Mouse (Mus musculus) stomach, embryonic 16.5 days (tissue): ENCODE data around the gene Fam45a. TPM values are rescaled to one million over a fixed set of nuclear protein-coding genes. Genes with fewer than 3 reads are reported as not detected.
A peak's percentile ranks its signal among the peaks of the same experiment; 100 is the strongest.

ENCODE experiments used
- ATAC-seq: fragments of 200-750 bp; cut with Nextera tagmentation; 2 replicates; pipeline ENCODE4 v1.8.0; 2017; ENCODE audit warnings: moderate number of reproducible peaks, moderate TSS enrichment; ENCODE audit not compliant: insufficient read depth, low FRiP score
- H3K27ac ChIP-seq: fragments of 300-500 bp; sonication (generic); 2 replicates; pipeline ENCODE4 v1.5.1; 2014; ENCODE audit warnings: low read length
- H3K27me3 ChIP-seq: fragments of 300-500 bp; sonication (generic); 2 replicates; pipeline ENCODE4 v1.6.1; 2014; ENCODE audit warnings: low read length, control low read depth, mixed read lengths; ENCODE audit not compliant: control insufficient read depth, insufficient read depth
- H3K36me3 ChIP-seq: fragments of 300-500 bp; sonication (generic); 2 replicates; pipeline ENCODE4 v1.6.1; 2014; ENCODE audit warnings: low read length; ENCODE audit not compliant: control insufficient read depth, insufficient read depth
- H3K4me1 ChIP-seq: fragments of 300-500 bp; sonication (generic); 2 replicates; pipeline ENCODE4 v1.6.1; 2014; ENCODE audit warnings: low read length, control low read depth, mixed read lengths; ENCODE audit not compliant: control insufficient read depth, insufficient read depth
- H3K4me2 ChIP-seq: fragments of 300-500 bp; sonication (generic); 2 replicates; pipeline ENCODE4 v1.6.1; 2014; ENCODE audit warnings: low read depth, low read length, mixed read lengths
- H3K4me3 ChIP-seq: fragments of 300-500 bp; sonication (generic); replicated peaks from 2 replicates; pipeline ENCODE4 v1.5.1; 2014; ENCODE audit warnings: mild to moderate bottlenecking, low read length
- H3K9ac ChIP-seq: fragments of 300-500 bp; sonication (generic); 2 replicates; pipeline ENCODE4 v1.6.1; 2014; ENCODE audit warnings: low read length
- H3K9me3 ChIP-seq: fragments of 300-500 bp; sonication (generic); replicated peaks from 2 replicates; pipeline ENCODE4 v1.6.1; 2016; ENCODE audit warnings: low read length, control low read depth; ENCODE audit not compliant: control insufficient read depth
- WGBS: fragments of 180-500 bp; shearing (Covaris S2); extraction: QIAGEN DNeasy Blood & Tissue Kit; methylation state at CpG from one replicate; pipeline ENCODE4 v1.1.7; 2014; 5-methylcytosine and 5-hydroxymethylcytosine counted together
- polyA plus RNA-seq: library from polyadenylated mRNA; unstranded; fragments of >200 nt; fragmentation: Nextera tagmentation; extraction: Ambion mirVana; gene quantifications from 2 replicates; pipeline ENCODE4 v1.2.1, GENCODE M21; 2015

The Fam45a gene
- polyA plus RNA-seq: 34.7 and 37.5 TPM in 2 replicates

- H3K27ac ChIP-seq: peak within 1 kb of the TSS; percentile 48
- no peaks in the 10 kb centered on the region for H3K9me3 ChIP-seq
- WGBS: 2% methylated on average over 40 of the region's 45 CpGs
- no peaks in the 10 kb centered on the region for H3K27me3 ChIP-seq
- peak within 1 kb of the TSS; percentile 86 for H3K9ac ChIP-seq
- H3K36me3 ChIP-seq: no peaks in the 10 kb centered on the region
- H3K4me1 ChIP-seq: peaks cover 9% of the 10 kb centered on the region
- ATAC-seq: peak; percentile 100
- peak within 1 kb of the TSS; percentile 73 for H3K4me2 ChIP-seq
- H3K4me3 ChIP-seq: peak within 1 kb of the TSS; percentile 75
Measured at GRCm38 (mm10) chr19:60811098-60812035, at the start of gene Fam45a. TSS of gene Fam45a (plus strand) at chr19:60811585.

- WGBS: 92% methylated on average over 6 of the region's 6 CpGs
- Histone ChIP-seq H3K36me3 (peaks cover 41% of the 10 kb centered on the region), H3K9me3 (no peaks in the 10 kb centered on the region), H3K4me2 (no peak overlapping the region), H3K9ac (no peak overlapping the region), H3K27ac (no peak overlapping the region), H3K4me3 (no peak overlapping the region), H3K27me3 (no peaks in the 10 kb centered on the region), H3K4me1 (no peaks in the 10 kb centered on the region)
- no peak for ATAC-seq
Measured at GRCm38 (mm10) chr19:60773366-60773765, 38.0 kb upstream of the Fam45a start.

GRCm38 (mm10) chr19:60782034-60782433 is 29.4 kb upstream of the Fam45a start:
- Histone ChIP-seq H3K9ac (no peak overlapping the region), H3K27me3 (no peaks in the 10 kb centered on the region), H3K27ac (no peak overlapping the region), H3K9me3 (no peaks in the 10 kb centered on the region), H3K4me2 (no peak overlapping the region), H3K4me3 (no peak overlapping the region), H3K36me3 (peaks cover 9% of the 10 kb centered on the region; the same call in 1 of the 2 replicates), H3K4me1 (peaks cover 9% of the 10 kb centered on the region; the same call in 1 of the 2 replicates)
- 81% methylated on average over 3 of the region's 3 CpGs for WGBS
- ATAC-seq: no peak

- Histone ChIP-seq H3K27me3 (no peaks in the 10 kb centered on the region), H3K36me3 (no peaks in the 10 kb centered on the region), H3K27ac (no peak overlapping the region), H3K9ac (no peak overlapping the region), H3K9me3 (no peaks in the 10 kb centered on the region), H3K4me1 (peaks cover 14% of the 10 kb centered on the region; the same call in 1 of the 2 replicates), H3K4me3 (no peak overlapping the region), H3K4me2 (no peak overlapping the region)
- WGBS: 24% methylated on average over 1 of the region's 1 CpGs
- no peak for ATAC-seq
Measured at GRCm38 (mm10) chr19:60784712-60785111, 26.7 kb upstream of the Fam45a start.

GRCm38 (mm10) chr19:60787465-60788150 is 23.8 kb upstream of the Fam45a start:
- no peak overlapping the region for H3K27ac ChIP-seq
- H3K9ac ChIP-seq: no peak overlapping the region
- no peak overlapping the region for H3K4me3 ChIP-seq
- H3K4me1 ChIP-seq: peaks cover 14% of the 10 kb centered on the region; the same call in 1 of the 2 replicates
- peak overlapping the region; percentile 31; the same call in 1 of the 2 replicates for H3K4me2 ChIP-seq
- no peak for ATAC-seq
- WGBS: 39% methylated on average over 2 of the region's 2 CpGs
- H3K9me3 ChIP-seq: no peaks in the 10 kb centered on the region
- H3K36me3 ChIP-seq: no peaks in the 10 kb centered on the region
- H3K27me3 ChIP-seq: no peaks in the 10 kb centered on the region

- peak overlapping the region; percentile 52 for H3K9ac ChIP-seq
- no peaks in the 10 kb centered on the region for H3K36me3 ChIP-seq
- peaks cover 14% of the 10 kb centered on the region; the same call in 1 of the 2 replicates for H3K4me1 ChIP-seq
- ATAC-seq: no peak
- peak overlapping the region; percentile 68 for H3K4me2 ChIP-seq
- H3K4me3 ChIP-seq: peak overlapping the region; percentile 41
- no peak overlapping the region for H3K27ac ChIP-seq
- 27% methylated on average over 6 of the region's 6 CpGs for WGBS
- no peaks in the 10 kb centered on the region for H3K9me3 ChIP-seq
- no peaks in the 10 kb centered on the region for H3K27me3 ChIP-seq
Measured at GRCm38 (mm10) chr19:60788214-60788960, 23.0 kb upstream of the Fam45a start.

- 2% methylated on average over 7 of the region's 7 CpGs for WGBS
- H3K36me3 ChIP-seq: no peaks in the 10 kb centered on the region
- ATAC-seq: no peak
- H3K4me1 ChIP-seq: peaks cover 14% of the 10 kb centered on the region; the same call in 1 of the 2 replicates
- H3K9ac ChIP-seq: peak overlapping the region; percentile 99
- no peaks in the 10 kb centered on the region for H3K9me3 ChIP-seq
- H3K27ac ChIP-seq: peak overlapping the region; percentile 99
- H3K27me3 ChIP-seq: no peaks in the 10 kb centered on the region
- peak overlapping the region; percentile 92 for H3K4me2 ChIP-seq
- peak overlapping the region; percentile 98 for H3K4me3 ChIP-seq
Measured at GRCm38 (mm10) chr19:60789452-60789851, 21.9 kb upstream of the Fam45a start.

GRCm38 (mm10) chr19:60789919-60790506 is 21.4 kb upstream of the Fam45a start:
- Histone ChIP-seq H3K9me3 (no peaks in the 10 kb centered on the region), H3K4me2 (peak overlapping the region; percentile 92), H3K4me1 (peaks cover 14% of the 10 kb centered on the region; the same call in 1 of the 2 replicates), H3K9ac (peak overlapping the region; percentile 99), H3K27ac (peak overlapping the region; percentile 99), H3K27me3 (no peaks in the 10 kb centered on the region), H3K4me3 (peak overlapping the region; percentile 98), H3K36me3 (no peaks in the 10 kb centered on the region)
- peak; percentile 51 for ATAC-seq
- WGBS: under 1% methylated on average over 60 of the region's 60 CpGs
